Mouse (Mus musculus): Measurements from ENCODE around the gene Rpl36. TPM values are rescaled to one million over a fixed set of nuclear protein-coding genes. Genes with fewer than 3 reads are reported as not detected.
"Not testable (repeated sequence)": the region's sequence is repeated elsewhere in the genome, so short reads cannot be mapped to it uniquely, and the experiment has no call there.

Rpl36 gene
- polyA plus RNA-seq, 1 experiment from 2014 or later, result 1,436 TPM

DNA sequence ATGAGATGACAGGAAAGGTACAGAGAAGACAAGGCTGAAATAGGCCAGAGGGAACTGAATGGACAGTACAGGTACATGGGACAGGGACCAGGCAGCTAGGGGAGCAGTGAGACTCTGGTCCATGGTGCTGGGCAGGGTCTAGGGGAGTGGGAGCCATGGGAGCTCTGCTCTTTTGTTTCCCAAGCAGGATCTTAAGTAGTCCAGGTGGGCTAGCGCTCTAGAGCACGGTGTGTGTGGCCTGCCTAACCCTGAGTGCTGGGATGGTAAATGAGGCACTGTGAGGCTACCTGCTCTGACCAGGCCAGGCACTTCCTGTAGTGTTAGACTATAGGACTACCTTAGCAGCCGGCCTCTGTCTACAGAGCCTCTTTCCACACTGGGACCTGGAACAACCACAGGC is 3.5 kb downstream of the Rpl36 start:
- no peak overlapping the region for H3K27ac ChIP-seq (ENCODE audit: low read depth)
- peaks cover 66% of the 10 kb centered on the region for H3K36me3 ChIP-seq (replicated peaks; ENCODE audit: insufficient read depth, low read length)

GRCm38 (mm10) chr17:56617628-56618027 is 4.4 kb downstream of the Rpl36 start:
- H3K4me2 ChIP-seq (ENCODE audit: low read depth, low read length), result no peak overlapping the region
- WGBS (ENCODE audit: insufficient replicate concordance), result 87% methylated on average over 8 of the region's 8 CpGs
- no peaks in the 10 kb centered on the region for H3K9me3 ChIP-seq (ENCODE audit: low read length)
- no peak overlapping the region for H3K27ac ChIP-seq (ENCODE audit: low read depth)
- TF ChIP-seq CTCF (IDR thresholded peaks at IDR 0.05; ENCODE audit: low read depth) (no peak), EP300 (IDR thresholded peaks at IDR 0.05; ENCODE audit: low read depth) (no peak)
- peaks cover 15% of the 10 kb centered on the region for H3K4me1 ChIP-seq (ENCODE audit: insufficient read depth)
- peaks cover 75% of the 10 kb centered on the region for H3K36me3 ChIP-seq (replicated peaks; ENCODE audit: insufficient read depth, low read length)
- no peak overlapping the region for H3K9ac ChIP-seq (replicated peaks)
- DNase-seq (no peak), ATAC-seq (no peak)
- no peak overlapping the region for H3K4me3 ChIP-seq (ENCODE audit: low read depth, low read length)
- no peaks in the 10 kb centered on the region for H3K27me3 ChIP-seq (ENCODE audit: insufficient read depth, low read length)

More for the DNA sequence above, 3.5 kb downstream of the Rpl36 start:
- no peaks in the 10 kb centered on the region for H3K27me3 ChIP-seq (ENCODE audit: insufficient read depth, low read length)
- H3K4me3 ChIP-seq (ENCODE audit: low read depth, low read length), result no peak overlapping the region
- no peaks in the 10 kb centered on the region for H3K9me3 ChIP-seq (ENCODE audit: low read length)
- no peak for ATAC-seq
- no peak overlapping the region for H3K9ac ChIP-seq (replicated peaks)
- 69% methylated on average over 3 of the region's 3 CpGs for WGBS (ENCODE audit: insufficient replicate concordance)
- TF ChIP-seq CTCF (IDR thresholded peaks at IDR 0.05; ENCODE audit: low read depth) (no peak), EP300 (IDR thresholded peaks at IDR 0.05; ENCODE audit: low read depth) (no peak)
- H3K4me1 ChIP-seq (ENCODE audit: insufficient read depth), result peaks cover 22% of the 10 kb centered on the region
- no peak for DNase-seq
- H3K4me2 ChIP-seq (ENCODE audit: low read depth, low read length), result no peak overlapping the region

- WGBS (ENCODE audit: insufficient replicate concordance), result 45% methylated on average over 3 of the region's 3 CpGs
Measured at GRCm38 (mm10) chr17:56625495-56625894, 12.3 kb downstream of the Rpl36 start.

GRCm38 (mm10) chr17:56626260-56626659 is 13.0 kb downstream of the Rpl36 start:
- Histone ChIP-seq H3K27me3 (ENCODE audit: insufficient read depth, low read length) (no peaks in the 10 kb centered on the region), H3K9me3 (ENCODE audit: low read length) (no peaks in the 10 kb centered on the region), H3K27ac (ENCODE audit: low read depth) (peak overlapping the region; percentile 44), H3K4me1 (ENCODE audit: insufficient read depth) (peaks cover 23% of the 10 kb centered on the region), H3K9ac (replicated peaks) (peak overlapping the region; percentile 86), H3K4me3 (ENCODE audit: low read depth, low read length) (peak overlapping the region; percentile 85), H3K36me3 (replicated peaks; ENCODE audit: insufficient read depth, low read length) (peaks cover 13% of the 10 kb centered on the region), H3K4me2 (ENCODE audit: low read depth, low read length) (peak overlapping the region; percentile 94)
- ATAC-seq (peak; percentile 8), DNase-seq (peak; percentile 45)
- TF ChIP-seq CTCF (IDR thresholded peaks at IDR 0.05; ENCODE audit: low read depth), result no peak
- TF ChIP-seq EP300 (IDR thresholded peaks at IDR 0.05; ENCODE audit: low read depth), result no peak
- 1% methylated on average over 29 of the region's 32 CpGs for WGBS (ENCODE audit: insufficient replicate concordance)

More at GRCm38 (mm10) chr17:56625495-56625894, 12.3 kb downstream of the Rpl36 start:
- ATAC-seq (no peak), DNase-seq (no peak)
- H3K36me3 ChIP-seq (replicated peaks; ENCODE audit: insufficient read depth, low read length), result peaks cover 18% of the 10 kb centered on the region
- no peak overlapping the region for H3K27ac ChIP-seq (ENCODE audit: low read depth)
- no peaks in the 10 kb centered on the region for H3K27me3 ChIP-seq (ENCODE audit: insufficient read depth, low read length)
- H3K9me3 ChIP-seq (ENCODE audit: low read length), result no peaks in the 10 kb centered on the region
- TF ChIP-seq CTCF (IDR thresholded peaks at IDR 0.05; ENCODE audit: low read depth), result no peak
- TF ChIP-seq EP300 (IDR thresholded peaks at IDR 0.05; ENCODE audit: low read depth), result no peak
- H3K4me3 ChIP-seq (ENCODE audit: low read depth, low read length), result peak overlapping the region; percentile 85
- H3K4me2 ChIP-seq (ENCODE audit: low read depth, low read length), result peak overlapping the region; percentile 94
- peaks cover 23% of the 10 kb centered on the region for H3K4me1 ChIP-seq (ENCODE audit: insufficient read depth)
- peak overlapping the region; percentile 86; the same call in 1 of the 2 replicates for H3K9ac ChIP-seq (replicated peaks)

- H3K4me2 ChIP-seq (ENCODE audit: low read depth, low read length), result peak within 1 kb of the TSS; percentile 94
- H3K36me3 ChIP-seq (replicated peaks; ENCODE audit: insufficient read depth, low read length), result peaks cover 8% of the 10 kb centered on the region
- H3K27me3 ChIP-seq (ENCODE audit: insufficient read depth, low read length), result no peaks in the 10 kb centered on the region
- peak within 1 kb of the TSS; percentile 80 for H3K27ac ChIP-seq (ENCODE audit: low read depth)
- no peaks in the 10 kb centered on the region for H3K9me3 ChIP-seq (ENCODE audit: low read length)
- peak within 1 kb of the TSS; percentile 86 for H3K9ac ChIP-seq (replicated peaks)
- H3K4me3 ChIP-seq (ENCODE audit: low read depth, low read length), result peak within 1 kb of the TSS; percentile 85
- WGBS (ENCODE audit: insufficient replicate concordance), result under 1% methylated on average over 44 of the region's 51 CpGs
- peak; percentile 98 for DNase-seq
- ATAC-seq, result peak; percentile 91
- H3K4me1 ChIP-seq (ENCODE audit: insufficient read depth), result peaks cover 23% of the 10 kb centered on the region
- TF ChIP-seq CTCF (IDR thresholded peaks at IDR 0.05; ENCODE audit: low read depth) (0 out of 2 replicates have a peak, but pooled peaks have one; percentile 1), EP300 (IDR thresholded peaks at IDR 0.05; ENCODE audit: low read depth) (no peak)
Measured at GRCm38 (mm10) chr17:56626754-56627470, 13.7 kb downstream of the Rpl36 start, which contains the start of gene Lonp1. Gene Lonp1, minus strand, starts transcription at chr17:56626887.

GRCm38 (mm10) chr17:56627530-56628277 is 14.5 kb downstream of the Rpl36 start, which contains the start of gene Catsperd:
Gene Catsperd, plus strand, starts transcription at chr17:56628143.
- peak; percentile 26 for ATAC-seq

DNA sequence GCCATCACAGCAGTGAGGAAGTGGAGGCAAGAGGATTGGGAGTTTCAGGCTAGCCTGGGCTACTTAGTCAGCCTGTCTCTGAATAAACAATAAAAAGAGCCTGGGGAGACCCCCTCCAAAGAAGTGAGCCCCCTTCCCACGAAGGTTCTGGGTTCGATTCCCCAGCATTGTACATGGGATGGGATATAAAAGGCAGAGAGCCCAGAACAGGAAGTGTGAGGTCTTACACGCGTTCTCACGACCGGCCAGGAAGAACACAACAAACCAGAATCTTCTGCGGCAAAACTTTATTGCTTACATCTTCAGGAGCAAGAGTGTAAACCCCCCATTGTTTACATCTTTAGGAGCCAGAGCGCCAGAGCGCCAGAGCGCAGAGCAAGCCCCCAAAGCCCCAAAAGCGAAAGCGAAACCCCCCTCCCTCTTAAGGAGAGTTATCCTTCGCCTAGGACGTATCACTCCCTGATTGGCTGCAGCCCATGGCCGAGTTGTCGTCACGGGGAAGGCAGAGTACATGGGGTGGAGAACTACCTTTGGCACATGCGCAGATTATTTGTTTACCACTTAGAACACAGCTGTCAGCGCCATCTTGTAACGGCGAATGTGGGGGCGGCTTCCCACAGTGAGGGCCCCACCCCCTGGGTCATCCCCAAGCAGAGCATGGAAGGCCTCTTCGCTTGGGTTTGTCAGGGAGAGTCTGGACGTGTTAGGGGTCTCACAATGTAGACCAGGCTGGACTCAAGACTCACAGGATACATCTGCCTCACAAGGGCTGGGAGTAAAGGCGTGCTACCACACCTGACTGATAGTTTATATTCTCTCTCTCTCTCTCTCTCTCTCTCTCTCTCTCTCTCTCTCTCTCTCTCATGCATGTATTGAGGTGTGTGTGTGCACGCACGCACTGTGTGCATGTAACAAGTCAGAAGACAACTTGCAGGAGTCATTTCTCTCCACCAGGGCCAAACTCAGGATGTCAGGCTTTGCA is 16.9 kb downstream of the Rpl36 start:
- not testable (repeated sequence) for H3K27ac ChIP-seq (ENCODE audit: low read depth); H3K27me3 ChIP-seq (ENCODE audit: insufficient read depth, low read length); ATAC-seq; H3K4me3 ChIP-seq (ENCODE audit: low read depth, low read length); H3K9ac ChIP-seq (replicated peaks); H3K4me2 ChIP-seq (ENCODE audit: low read depth, low read length); H3K9me3 ChIP-seq (ENCODE audit: low read length); DNase-seq; H3K36me3 ChIP-seq (replicated peaks; ENCODE audit: insufficient read depth, low read length)
- 82% methylated on average over 23 of the region's 27 CpGs for WGBS (ENCODE audit: insufficient replicate concordance)
- H3K4me1 ChIP-seq (ENCODE audit: insufficient read depth), result peaks cover 20% of the 10 kb centered on the region

More at GRCm38 (mm10) chr17:56627530-56628277, 14.5 kb downstream of the Rpl36 start, which contains the start of gene Catsperd:
- 11% methylated on average over 26 of the region's 26 CpGs for WGBS (ENCODE audit: insufficient replicate concordance)
- no peak for DNase-seq
- H3K36me3 ChIP-seq (replicated peaks; ENCODE audit: insufficient read depth, low read length), result peaks cover under 1% of the 10 kb centered on the region; the same call in 1 of the 2 replicates
- no peaks in the 10 kb centered on the region for H3K9me3 ChIP-seq (ENCODE audit: low read length)
- H3K27ac ChIP-seq (ENCODE audit: low read depth), result peak within 1 kb of the TSS; percentile 80
- peaks cover 23% of the 10 kb centered on the region for H3K4me1 ChIP-seq (ENCODE audit: insufficient read depth)
- H3K4me2 ChIP-seq (ENCODE audit: low read depth, low read length), result peak within 1 kb of the TSS; percentile 94
- peak within 1 kb of the TSS; percentile 86 for H3K9ac ChIP-seq (replicated peaks)
- H3K4me3 ChIP-seq (ENCODE audit: low read depth, low read length), result peak within 1 kb of the TSS; percentile 85
- no peaks in the 10 kb centered on the region for H3K27me3 ChIP-seq (ENCODE audit: insufficient read depth, low read length)
- no peak for TF ChIP-seq EP300 (IDR thresholded peaks at IDR 0.05; ENCODE audit: low read depth)
- no peak for TF ChIP-seq CTCF (IDR thresholded peaks at IDR 0.05; ENCODE audit: low read depth)

Data from liver, postnatal 0 days (tissue).